Mouse (Mus musculus): ENCODE measurements around the gene Cdiptos. TPM values are rescaled to one million over a fixed set of nuclear protein-coding genes. Genes with fewer than 3 reads are reported as not detected.

The Cdiptos gene
- polyA plus RNA-seq, 1 experiment from 2014 or later: 0.72 TPM

- Histone ChIP-seq H3K27me3 (ENCODE audit: poor library complexity, severe bottlenecking) (no peaks in the 10 kb centered on the region), H3K9me3 (no peaks in the 10 kb centered on the region), H3K4me3 (no peak overlapping the region; the same call in 1 of the 2 replicates), H3K4me1 (peaks cover 19% of the 10 kb centered on the region), H3K36me3 (replicated peaks) (peaks cover 39% of the 10 kb centered on the region), H3K27ac (peak overlapping the region; percentile 66; the same call in 1 of the 2 replicates)
- no peak for DNase-seq (ENCODE audit: extremely low spot score, low spot score)
- WGBS: 87% methylated on average over 17 of the region's 17 CpGs
These were observed 33.6 kb upstream of the Cdiptos start for GRCm38 (mm10) chr7:127009307-127010085.

- DNase-seq (ENCODE audit: extremely low spot score, low spot score): no peak
- peaks cover 28% of the 10 kb centered on the region for H3K36me3 ChIP-seq (replicated peaks)
- no peaks in the 10 kb centered on the region for H3K9me3 ChIP-seq
- WGBS: 80% methylated on average over 9 of the region's 9 CpGs
- no peaks in the 10 kb centered on the region for H3K27me3 ChIP-seq (ENCODE audit: poor library complexity, severe bottlenecking)
- peak overlapping the region; percentile 66 for H3K27ac ChIP-seq
- H3K4me1 ChIP-seq: peaks cover 13% of the 10 kb centered on the region
- H3K4me3 ChIP-seq: no peak overlapping the region
These were observed 32.5 kb upstream of the Cdiptos start for GRCm38 (mm10) chr7:127008239-127009019.

GRCm38 (mm10) chr7:127007313-127008024 lies 31.6 kb upstream of the Cdiptos start:
- H3K27ac ChIP-seq: no peak overlapping the region
- no peaks in the 10 kb centered on the region for H3K27me3 ChIP-seq (ENCODE audit: poor library complexity, severe bottlenecking)
- no peaks in the 10 kb centered on the region for H3K9me3 ChIP-seq
- peaks cover 19% of the 10 kb centered on the region for H3K36me3 ChIP-seq (replicated peaks)
- 89% methylated on average over 6 of the region's 6 CpGs for WGBS
- peaks cover 13% of the 10 kb centered on the region for H3K4me1 ChIP-seq
- H3K4me3 ChIP-seq: no peak overlapping the region
- no peak for DNase-seq (ENCODE audit: extremely low spot score, low spot score)

- DNase-seq (ENCODE audit: extremely low spot score, low spot score): no peak
- WGBS: 87% methylated on average over 4 of the region's 4 CpGs
- no peak overlapping the region for H3K27ac ChIP-seq
- no peaks in the 10 kb centered on the region for H3K9me3 ChIP-seq
- no peak overlapping the region for H3K4me3 ChIP-seq
- H3K4me1 ChIP-seq: peaks cover 7% of the 10 kb centered on the region
- no peaks in the 10 kb centered on the region for H3K27me3 ChIP-seq (ENCODE audit: poor library complexity, severe bottlenecking)
- H3K36me3 ChIP-seq (replicated peaks): no peaks in the 10 kb centered on the region
These were observed 28.4 kb upstream of the Cdiptos start for GRCm38 (mm10) chr7:127004122-127004875.

GRCm38 (mm10) chr7:127003620-127004019 lies 27.7 kb upstream of the Cdiptos start:
- 95% methylated on average over 5 of the region's 5 CpGs for WGBS
- H3K27me3 ChIP-seq (ENCODE audit: poor library complexity, severe bottlenecking): no peaks in the 10 kb centered on the region

GRCm38 (mm10) chr7:126999568-126999967 lies 23.7 kb upstream of the Cdiptos start:
- DNase-seq (ENCODE audit: extremely low spot score, low spot score): no peak
- 87% methylated on average over 10 of the region's 10 CpGs for WGBS
- H3K36me3 ChIP-seq (replicated peaks): no peaks in the 10 kb centered on the region

More at GRCm38 (mm10) chr7:127003620-127004019, 27.7 kb upstream of the Cdiptos start:
- no peaks in the 10 kb centered on the region for H3K9me3 ChIP-seq
- H3K36me3 ChIP-seq (replicated peaks): no peaks in the 10 kb centered on the region
- no peak overlapping the region for H3K4me3 ChIP-seq
- no peak for DNase-seq (ENCODE audit: extremely low spot score, low spot score)
- H3K27ac ChIP-seq: no peak overlapping the region
- peaks cover 5% of the 10 kb centered on the region; the same call in 1 of the 2 replicates for H3K4me1 ChIP-seq

GRCm38 (mm10) chr7:126996449-126996848 lies 20.6 kb upstream of the Cdiptos start:
- DNase-seq (ENCODE audit: extremely low spot score, low spot score): no peak
- 76% methylated on average over 4 of the region's 4 CpGs for WGBS
- Histone ChIP-seq H3K36me3 (replicated peaks) (no peaks in the 10 kb centered on the region), H3K27me3 (ENCODE audit: poor library complexity, severe bottlenecking) (no peaks in the 10 kb centered on the region), H3K9me3 (peaks cover 4% of the 10 kb centered on the region; the same call in 1 of the 2 replicates), H3K27ac (no peak overlapping the region), H3K4me3 (no peak overlapping the region), H3K4me1 (peaks cover 8% of the 10 kb centered on the region; the same call in 1 of the 2 replicates)

More at GRCm38 (mm10) chr7:126999568-126999967, 23.7 kb upstream of the Cdiptos start:
- Histone ChIP-seq H3K27me3 (ENCODE audit: poor library complexity, severe bottlenecking) (no peaks in the 10 kb centered on the region), H3K4me3 (no peak overlapping the region), H3K27ac (no peak overlapping the region), H3K4me1 (no peaks in the 10 kb centered on the region), H3K9me3 (peaks cover 4% of the 10 kb centered on the region; the same call in 1 of the 2 replicates)

- Histone ChIP-seq H3K4me1 (peaks cover 13% of the 10 kb centered on the region; the same call in 1 of the 2 replicates), H3K9me3 (no peaks in the 10 kb centered on the region), H3K36me3 (replicated peaks) (no peaks in the 10 kb centered on the region), H3K27me3 (ENCODE audit: poor library complexity, severe bottlenecking) (no peaks in the 10 kb centered on the region), H3K4me3 (no peak overlapping the region), H3K27ac (0 out of 2 replicates have a peak overlapping the region, but pooled peaks have one; percentile 8)
- 71% methylated on average over 8 of the region's 8 CpGs for WGBS
- no peak for DNase-seq (ENCODE audit: extremely low spot score, low spot score)
These were observed 12.9 kb upstream of the Cdiptos start for GRCm38 (mm10) chr7:126988816-126989215.

- peaks cover 4% of the 10 kb centered on the region for H3K36me3 ChIP-seq (replicated peaks)
- no peaks in the 10 kb centered on the region for H3K27me3 ChIP-seq (ENCODE audit: poor library complexity, severe bottlenecking)
- H3K4me1 ChIP-seq: 0 out of 2 replicates have a peak, but pooled peaks cover 5% of the 10 kb centered on the region
- no peak for DNase-seq (ENCODE audit: extremely low spot score, low spot score)
- WGBS: 45% methylated on average over 9 of the region's 9 CpGs
- H3K9me3 ChIP-seq: no peaks in the 10 kb centered on the region
- H3K4me3 ChIP-seq: no peak overlapping the region
- H3K27ac ChIP-seq: no peak overlapping the region
These were observed 10.4 kb upstream of the Cdiptos start for GRCm38 (mm10) chr7:126986319-126986718.

GRCm38 (mm10) chr7:126984667-126985444 lies 9.0 kb upstream of the Cdiptos start:
- peaks cover 18% of the 10 kb centered on the region for H3K36me3 ChIP-seq (replicated peaks)
- H3K4me1 ChIP-seq: 0 out of 2 replicates have a peak, but pooled peaks cover 5% of the 10 kb centered on the region
- WGBS: 80% methylated on average over 10 of the region's 10 CpGs
- no peaks in the 10 kb centered on the region for H3K9me3 ChIP-seq
- H3K27me3 ChIP-seq (ENCODE audit: poor library complexity, severe bottlenecking): no peaks in the 10 kb centered on the region
- no peak for DNase-seq (ENCODE audit: extremely low spot score, low spot score)
- H3K4me3 ChIP-seq: no peak overlapping the region
- no peak overlapping the region for H3K27ac ChIP-seq

- no peaks in the 10 kb centered on the region for H3K27me3 ChIP-seq (ENCODE audit: poor library complexity, severe bottlenecking)
- peaks cover 6% of the 10 kb centered on the region; the same call in 1 of the 2 replicates for H3K4me1 ChIP-seq
- H3K9me3 ChIP-seq: no peaks in the 10 kb centered on the region
- no peak overlapping the region for H3K27ac ChIP-seq
- no peak overlapping the region for H3K4me3 ChIP-seq
- DNase-seq (ENCODE audit: extremely low spot score, low spot score): no peak
- 85% methylated on average over 7 of the region's 7 CpGs for WGBS
- peaks cover 35% of the 10 kb centered on the region for H3K36me3 ChIP-seq (replicated peaks)
These were observed 7.2 kb upstream of the Cdiptos start for GRCm38 (mm10) chr7:126983113-126983512.
